In genomic region chr3:146875929-146876328, GRCm38 (mm10) we compare ENCODE assay signal across 15 mouse cellular contexts. TPM values are rescaled to one million over a fixed set of nuclear protein-coding genes. Genes with fewer than 3 reads are reported as not detected.
DNase-seq lines count a peak whose midpoint lies in the region; ATAC-seq lines count a peak whose summit lies in the region.
"Had no signal": no experiment of that assay in that cellular context is flagged by ENCODE, and none has a peak within 500 bp of the region (broad histone marks: within the 10 kb centered on the region; RNA-seq: fewer than 3 reads in every experiment).

No protein-coding gene starts in this region.

- WGBS in midbrain, embryonic 11.5 days: 73% methylated on average over 2 of the region's 2 CpGs
- WGBS in midbrain, embryonic 14.5 days: 89% methylated on average over 2 of the region's 2 CpGs
- WGBS in heart, embryonic 11.5 days (ENCODE audit: insufficient replicate concordance): 34% methylated on average over 2 of the region's 2 CpGs
- WGBS in lung, embryonic 15.5 days: 12% methylated on average over 2 of the region's 2 CpGs

- no peak overlapping the region for H3K4me3 ChIP-seq in midbrain, embryonic 11.5 days (ENCODE audit: low read depth, low read length)
- H3K4me3 ChIP-seq in midbrain, embryonic 14.5 days (replicated peaks; ENCODE audit: low read depth, low read length): no peak overlapping the region
- no peak overlapping the region for H3K4me3 ChIP-seq in heart, embryonic 11.5 days (ENCODE audit: low read depth, low read length)
- H3K4me3 ChIP-seq in lung, embryonic 15.5 days: no peak overlapping the region
- H3K4me3 ChIP-seq: forebrain, embryonic 10.5 days; limb, embryonic 10.5 days had no signal

- no peak overlapping the region for H3K27ac ChIP-seq in midbrain, embryonic 11.5 days (ENCODE audit: low read depth, low read length)
- H3K27ac ChIP-seq in midbrain, embryonic 14.5 days (replicated peaks; ENCODE audit: low read depth, low read length): no peak overlapping the region
- H3K27ac ChIP-seq in heart, embryonic 11.5 days (ENCODE audit: low read depth, low read length): peak overlapping the region; percentile 4; the same call in 1 of the 2 replicates
- H3K27ac ChIP-seq in lung, embryonic 15.5 days: peak overlapping the region; percentile 53
- H3K27ac ChIP-seq: forebrain, embryonic 10.5 days; limb, embryonic 10.5 days; macrophage had no signal

- ATAC-seq in midbrain, embryonic 11.5 days (ENCODE audit: low FRiP score): no peak
- ATAC-seq in midbrain, embryonic 14.5 days (ENCODE audit: low FRiP score, low TSS enrichment): no peak
- ATAC-seq in heart, embryonic 11.5 days (replicated peaks; ENCODE audit: insufficient number of reproducible peaks, low FRiP score, low TSS enrichment): 0 out of 2 replicates have a peak, but pooled peaks have one; percentile 42
- ATAC-seq in lung, embryonic 15.5 days (ENCODE audit: borderline replicate concordance, extremely low read depth, low FRiP score, low TSS enrichment): peak; percentile 80; the same call in 1 of the 2 replicates
- ATAC-seq: inflammation-experienced regulatory T-cells, adult 6 months had no signal

- H3K27me3 ChIP-seq in midbrain, embryonic 11.5 days (ENCODE audit: control insufficient read depth, insufficient read depth, low read length): no peaks in the 10 kb centered on the region
- no peaks in the 10 kb centered on the region for H3K27me3 ChIP-seq in midbrain, embryonic 14.5 days (ENCODE audit: control insufficient read depth, insufficient read depth, low read length)
- H3K27me3 ChIP-seq in heart, embryonic 11.5 days (ENCODE audit: control insufficient read depth, insufficient read depth, low read length): no peaks in the 10 kb centered on the region
- no peaks in the 10 kb centered on the region for H3K27me3 ChIP-seq in lung, embryonic 15.5 days

- H3K4me2 ChIP-seq in midbrain, embryonic 11.5 days: no peak overlapping the region
- H3K4me2 ChIP-seq in midbrain, embryonic 14.5 days (ENCODE audit: low read length): no peak overlapping the region
- no peak overlapping the region for H3K4me2 ChIP-seq in heart, embryonic 11.5 days
- H3K4me2 ChIP-seq in lung, embryonic 15.5 days: no peak overlapping the region

- no peaks in the 10 kb centered on the region for H3K36me3 ChIP-seq in midbrain, embryonic 11.5 days (ENCODE audit: control insufficient read depth, insufficient read depth, low read length)
- no peaks in the 10 kb centered on the region for H3K36me3 ChIP-seq in midbrain, embryonic 14.5 days (ENCODE audit: control insufficient read depth, insufficient read depth, low read length)
- H3K36me3 ChIP-seq in heart, embryonic 11.5 days (ENCODE audit: control insufficient read depth, insufficient read depth, low read length): no peaks in the 10 kb centered on the region
- H3K36me3 ChIP-seq in lung, embryonic 15.5 days: no peaks in the 10 kb centered on the region
- H3K36me3 ChIP-seq: forebrain, embryonic 10.5 days; limb, embryonic 10.5 days had no signal

- peak; percentile 72 for DNase-seq in midbrain, embryonic 11.5 days (ENCODE audit: low spot score, missing footprints)
- no peak for DNase-seq in midbrain, embryonic 14.5 days
- DNase-seq in urinary bladder, postnatal 36 days (ENCODE audit: low spot score in 2 of 2): no peak
- no peak for DNase-seq in urinary bladder, postnatal 25 days (ENCODE audit: low spot score)
- DNase-seq in testis, postnatal 10 days (ENCODE audit: low spot score): no peak
- no peak for DNase-seq in frontal cortex, adult 2 months (ENCODE audit: extremely low spot score in 1 of 2, low spot score in 1 of 2)
- DNase-seq: layer of hippocampus, adult 9-11 months; spleen, adult 18-20 months; thymus, postnatal 36 days had no signal

- no peaks in the 10 kb centered on the region for H3K9me3 ChIP-seq in midbrain, embryonic 11.5 days (ENCODE audit: control insufficient read depth, low read length)
- no peaks in the 10 kb centered on the region for H3K9me3 ChIP-seq in midbrain, embryonic 14.5 days (ENCODE audit: control insufficient read depth, low read length)
- peaks cover 5% of the 10 kb centered on the region; the same call in 1 of the 2 replicates for H3K9me3 ChIP-seq in heart, embryonic 11.5 days (replicated peaks; ENCODE audit: control insufficient read depth, low read length)
- H3K9me3 ChIP-seq in lung, embryonic 15.5 days: no peaks in the 10 kb centered on the region
- H3K9me3 ChIP-seq: limb, embryonic 10.5 days had no signal

- no peaks in the 10 kb centered on the region for H3K4me1 ChIP-seq in midbrain, embryonic 11.5 days (ENCODE audit: control insufficient read depth, insufficient read depth, low read length)
- no peaks in the 10 kb centered on the region for H3K4me1 ChIP-seq in midbrain, embryonic 14.5 days (ENCODE audit: control insufficient read depth, insufficient read depth, low read length)
- no peaks in the 10 kb centered on the region for H3K4me1 ChIP-seq in heart, embryonic 11.5 days (ENCODE audit: control insufficient read depth, insufficient read depth, low read length)
- H3K4me1 ChIP-seq in lung, embryonic 15.5 days: peaks cover 9% of the 10 kb centered on the region
- H3K4me1 ChIP-seq: forebrain, embryonic 10.5 days; limb, embryonic 10.5 days had no signal

- no peak overlapping the region for H3K9ac ChIP-seq in midbrain, embryonic 11.5 days (ENCODE audit: low read length)
- H3K9ac ChIP-seq in midbrain, embryonic 14.5 days (replicated peaks; ENCODE audit: low read length): no peak overlapping the region
- H3K9ac ChIP-seq in heart, embryonic 11.5 days (ENCODE audit: low read depth, low read length): no peak overlapping the region
- H3K9ac ChIP-seq in lung, embryonic 15.5 days: no peak overlapping the region

RNA-seq across cellular contexts. Expression of gene Ttll7, which starts 23.8 kb away (rescaled TPM):
- polyA plus RNA-seq in midbrain, embryonic 11.5 days (2014; fragmentation: Nextera tagmentation; extraction: Ambion mirVana): 6.3 and 7.0 TPM in 2 replicates
- polyA plus RNA-seq in midbrain, embryonic 14.5 days (2014; fragmentation: Nextera tagmentation; extraction: Ambion mirVana): 8.4 and 10.2 TPM in 2 replicates
- polyA plus RNA-seq in heart, embryonic 11.5 days (2014; fragmentation: Nextera tagmentation; extraction: Ambion mirVana): 2.8 and 3.3 TPM in 2 replicates
- polyA plus RNA-seq in lung, embryonic 15.5 days (2015; fragmentation: Nextera tagmentation; extraction: Ambion mirVana): 3.4 and 3.5 TPM in 2 replicates
- 57.6 and 65.3 TPM in 2 replicates for polyA plus RNA-seq in frontal cortex, adult 2 months (2012; rRNA removed)
- polyA plus RNA-seq: inflammation-experienced regulatory T-cells, adult 6 months; macrophage had no signal

Comparison
In these comparisons a context has a peak if more than half of its experiments do, and no peak if none do; other contexts are left out.
1. ATAC-seq: peak in heart, embryonic 11.5 days (single experiment) and lung, embryonic 15.5 days (single experiment); none in midbrain, embryonic 11.5 days (single experiment) and midbrain, embryonic 14.5 days (single experiment).
2. H3K27ac ChIP-seq: peak in heart, embryonic 11.5 days (single experiment) and lung, embryonic 15.5 days (single experiment); none in midbrain, embryonic 11.5 days (single experiment) and midbrain, embryonic 14.5 days (single experiment).